Mouse (Mus musculus): ENCODE data around the gene Snn. TPM values are rescaled to one million over a fixed set of nuclear protein-coding genes. Genes with fewer than 3 reads are reported as not detected.
A peak's percentile ranks its signal among the peaks of the same experiment; 100 is the strongest.

Gene Snn
- polyA plus RNA-seq, 1 experiment from 2014 or later = 147 TPM

GRCm38 (mm10) chr16:11086856-11087588 is 26.3 kb downstream of the Snn start:
- WGBS = 49% methylated on average over 5 of the region's 5 CpGs
- peak; percentile 60 for DNase-seq (ENCODE audit: low spot score)
- H3K9ac ChIP-seq = no peak overlapping the region
- no peak overlapping the region for H3K4me2 ChIP-seq (replicated peaks)
- H3K9me3 ChIP-seq (ENCODE audit: control insufficient read depth, low read length) = no peaks in the 10 kb centered on the region
- ATAC-seq (ENCODE audit: low FRiP score) = peak; percentile 85
- H3K27ac ChIP-seq = peak overlapping the region; percentile 38; the same call in 1 of the 2 replicates
- no peaks in the 10 kb centered on the region for H3K27me3 ChIP-seq (ENCODE audit: control insufficient read depth, insufficient read depth, low read length)
- H3K4me1 ChIP-seq (replicated peaks; ENCODE audit: control insufficient read depth, insufficient read depth, low read length) = no peaks in the 10 kb centered on the region
- peaks cover 89% of the 10 kb centered on the region for H3K36me3 ChIP-seq (replicated peaks; ENCODE audit: control insufficient read depth, insufficient read depth)
- H3K4me3 ChIP-seq (replicated peaks; ENCODE audit: low read length) = no peak overlapping the region

- H3K27me3 ChIP-seq (ENCODE audit: control insufficient read depth, insufficient read depth, low read length) = no peaks in the 10 kb centered on the region
- H3K36me3 ChIP-seq (replicated peaks; ENCODE audit: control insufficient read depth, insufficient read depth) = peaks cover 69% of the 10 kb centered on the region
- H3K4me2 ChIP-seq (replicated peaks) = no peak overlapping the region
- H3K9ac ChIP-seq = no peak overlapping the region
- H3K4me3 ChIP-seq (replicated peaks; ENCODE audit: low read length) = no peak overlapping the region
- no peak overlapping the region for H3K27ac ChIP-seq
- H3K4me1 ChIP-seq (replicated peaks; ENCODE audit: control insufficient read depth, insufficient read depth, low read length) = no peaks in the 10 kb centered on the region
- WGBS = 82% methylated on average over 10 of the region's 10 CpGs
- no peak for DNase-seq (ENCODE audit: low spot score)
- no peak for ATAC-seq (ENCODE audit: low FRiP score)
- H3K9me3 ChIP-seq (ENCODE audit: control insufficient read depth, low read length) = no peaks in the 10 kb centered on the region
Measured at GRCm38 (mm10) chr16:11090836-11091570, 30.3 kb downstream of the Snn start.

GRCm38 (mm10) chr16:11092061-11092460 is 31.3 kb downstream of the Snn start:
- no peaks in the 10 kb centered on the region for H3K27me3 ChIP-seq (ENCODE audit: control insufficient read depth, insufficient read depth, low read length)
- WGBS = 65% methylated on average over 4 of the region's 4 CpGs
- no peak for DNase-seq (ENCODE audit: low spot score)
- H3K36me3 ChIP-seq (replicated peaks; ENCODE audit: control insufficient read depth, insufficient read depth) = peaks cover 65% of the 10 kb centered on the region
- no peak overlapping the region for H3K27ac ChIP-seq
- no peak for ATAC-seq (ENCODE audit: low FRiP score)
- H3K9me3 ChIP-seq (ENCODE audit: control insufficient read depth, low read length) = no peaks in the 10 kb centered on the region
- no peak overlapping the region for H3K4me3 ChIP-seq (replicated peaks; ENCODE audit: low read length)
- H3K4me1 ChIP-seq (replicated peaks; ENCODE audit: control insufficient read depth, insufficient read depth, low read length) = no peaks in the 10 kb centered on the region
- no peak overlapping the region for H3K9ac ChIP-seq
- no peak overlapping the region for H3K4me2 ChIP-seq (replicated peaks)

- Histone ChIP-seq H3K9ac (no peak overlapping the region), H3K4me1 (replicated peaks; ENCODE audit: control insufficient read depth, insufficient read depth, low read length) (no peaks in the 10 kb centered on the region), H3K27me3 (ENCODE audit: control insufficient read depth, insufficient read depth, low read length) (no peaks in the 10 kb centered on the region), H3K4me3 (replicated peaks; ENCODE audit: low read length) (no peak overlapping the region), H3K9me3 (ENCODE audit: control insufficient read depth, low read length) (no peaks in the 10 kb centered on the region), H3K4me2 (replicated peaks) (no peak overlapping the region), H3K36me3 (replicated peaks; ENCODE audit: control insufficient read depth, insufficient read depth) (peaks cover 60% of the 10 kb centered on the region), H3K27ac (no peak overlapping the region)
- 87% methylated on average over 3 of the region's 3 CpGs for WGBS
- DNase-seq (ENCODE audit: low spot score) (no peak), ATAC-seq (ENCODE audit: low FRiP score) (no peak)
Measured at GRCm38 (mm10) chr16:11092523-11092922, 31.8 kb downstream of the Snn start.

GRCm38 (mm10) chr16:11093717-11094386 is 33.1 kb downstream of the Snn start:
- no peak overlapping the region for H3K9ac ChIP-seq
- ATAC-seq (ENCODE audit: low FRiP score) (no peak), DNase-seq (ENCODE audit: low spot score) (no peak)
- H3K27me3 ChIP-seq (ENCODE audit: control insufficient read depth, insufficient read depth, low read length) = no peaks in the 10 kb centered on the region
- H3K27ac ChIP-seq = no peak overlapping the region
- no peak overlapping the region for H3K4me3 ChIP-seq (replicated peaks; ENCODE audit: low read length)
- no peaks in the 10 kb centered on the region for H3K4me1 ChIP-seq (replicated peaks; ENCODE audit: control insufficient read depth, insufficient read depth, low read length)
- 93% methylated on average over 13 of the region's 13 CpGs for WGBS
- H3K4me2 ChIP-seq (replicated peaks) = no peak overlapping the region
- H3K9me3 ChIP-seq (ENCODE audit: control insufficient read depth, low read length) = no peaks in the 10 kb centered on the region
- H3K36me3 ChIP-seq (replicated peaks; ENCODE audit: control insufficient read depth, insufficient read depth) = peaks cover 47% of the 10 kb centered on the region

- Histone ChIP-seq H3K4me1 (replicated peaks; ENCODE audit: control insufficient read depth, insufficient read depth, low read length) (no peaks in the 10 kb centered on the region), H3K4me2 (replicated peaks) (no peak overlapping the region), H3K27me3 (ENCODE audit: control insufficient read depth, insufficient read depth, low read length) (no peaks in the 10 kb centered on the region), H3K36me3 (replicated peaks; ENCODE audit: control insufficient read depth, insufficient read depth) (peaks cover 27% of the 10 kb centered on the region), H3K9me3 (ENCODE audit: control insufficient read depth, low read length) (no peaks in the 10 kb centered on the region), H3K4me3 (replicated peaks; ENCODE audit: low read length) (no peak overlapping the region), H3K27ac (no peak overlapping the region), H3K9ac (no peak overlapping the region)
- WGBS = 86% methylated on average over 3 of the region's 3 CpGs
- DNase-seq (ENCODE audit: low spot score) (no peak), ATAC-seq (ENCODE audit: low FRiP score) (no peak)
Measured at GRCm38 (mm10) chr16:11097301-11097700, 36.6 kb downstream of the Snn start.

- Histone ChIP-seq H3K27me3 (ENCODE audit: control insufficient read depth, insufficient read depth, low read length) (no peaks in the 10 kb centered on the region), H3K9ac (no peak overlapping the region), H3K9me3 (ENCODE audit: control insufficient read depth, low read length) (no peaks in the 10 kb centered on the region), H3K4me2 (replicated peaks) (no peak overlapping the region), H3K4me3 (replicated peaks; ENCODE audit: low read length) (no peak overlapping the region), H3K4me1 (replicated peaks; ENCODE audit: control insufficient read depth, insufficient read depth, low read length) (no peaks in the 10 kb centered on the region), H3K36me3 (replicated peaks; ENCODE audit: control insufficient read depth, insufficient read depth) (peaks cover 32% of the 10 kb centered on the region), H3K27ac (no peak overlapping the region)
- no peak for DNase-seq (ENCODE audit: low spot score)
- WGBS = 71% methylated on average over 1 of the region's 1 CpGs
- no peak for ATAC-seq (ENCODE audit: low FRiP score)
Measured at GRCm38 (mm10) chr16:11104905-11105304, 44.2 kb downstream of the Snn start.

- Histone ChIP-seq H3K27me3 (ENCODE audit: control insufficient read depth, insufficient read depth, low read length) (no peaks in the 10 kb centered on the region), H3K4me1 (replicated peaks; ENCODE audit: control insufficient read depth, insufficient read depth, low read length) (no peaks in the 10 kb centered on the region), H3K27ac (no peak overlapping the region), H3K9ac (no peak overlapping the region), H3K9me3 (ENCODE audit: control insufficient read depth, low read length) (no peaks in the 10 kb centered on the region), H3K36me3 (replicated peaks; ENCODE audit: control insufficient read depth, insufficient read depth) (peaks cover 14% of the 10 kb centered on the region), H3K4me3 (replicated peaks; ENCODE audit: low read length) (no peak overlapping the region), H3K4me2 (replicated peaks) (no peak overlapping the region)
- DNase-seq (ENCODE audit: low spot score) = peak; percentile 67
- no peak for ATAC-seq (ENCODE audit: low FRiP score)
- 72% methylated on average over 4 of the region's 4 CpGs for WGBS
Measured at GRCm38 (mm10) chr16:11109198-11109740, 48.5 kb downstream of the Snn start.

- ATAC-seq (ENCODE audit: low FRiP score) (no peak), DNase-seq (ENCODE audit: low spot score) (no peak)
- 96% methylated on average over 2 of the region's 2 CpGs for WGBS
- H3K36me3 ChIP-seq (replicated peaks; ENCODE audit: control insufficient read depth, insufficient read depth) = peaks cover 45% of the 10 kb centered on the region
- no peak overlapping the region for H3K4me3 ChIP-seq (replicated peaks; ENCODE audit: low read length)
- no peak overlapping the region for H3K27ac ChIP-seq
- H3K9ac ChIP-seq = no peak overlapping the region
- H3K4me1 ChIP-seq (replicated peaks; ENCODE audit: control insufficient read depth, insufficient read depth, low read length) = no peaks in the 10 kb centered on the region
- no peaks in the 10 kb centered on the region for H3K27me3 ChIP-seq (ENCODE audit: control insufficient read depth, insufficient read depth, low read length)
- H3K4me2 ChIP-seq (replicated peaks) = no peak overlapping the region
- H3K9me3 ChIP-seq (ENCODE audit: control insufficient read depth, low read length) = no peaks in the 10 kb centered on the region
Measured at GRCm38 (mm10) chr16:11122625-11123024, 61.9 kb downstream of the Snn start.

Data from hindbrain, embryonic 14.5 days (tissue).